Mouse (Mus musculus): Measurements from ENCODE around the gene Tmem50a. TPM values are rescaled to one million over a fixed set of nuclear protein-coding genes. Genes with fewer than 3 reads are reported as not detected.

Gene Tmem50a
- polyA plus RNA-seq, 1 experiment from 2014 or later, result 224 TPM

- no peak overlapping the region for H3K4me2 ChIP-seq
- no peak for ATAC-seq (ENCODE audit: low read depth)
- H3K36me3 ChIP-seq, result no peaks in the 10 kb centered on the region
- 67% methylated on average over 5 of the region's 5 CpGs for WGBS
- H3K27ac ChIP-seq (replicated peaks), result no peak overlapping the region
- peaks cover 11% of the 10 kb centered on the region for H3K4me1 ChIP-seq (replicated peaks)
- no peak overlapping the region for H3K9ac ChIP-seq
- H3K27me3 ChIP-seq, result peaks cover 21% of the 10 kb centered on the region
- H3K4me3 ChIP-seq, result no peak overlapping the region
- no peaks in the 10 kb centered on the region for H3K9me3 ChIP-seq
Measured at GRCm38 (mm10) chr4:134856056-134856455, 58.8 kb downstream of the Tmem50a start.

GRCm38 (mm10) chr4:134855371-134855770 lies 59.5 kb downstream of the Tmem50a start:
- Histone ChIP-seq H3K4me1 (replicated peaks) (peaks cover 18% of the 10 kb centered on the region), H3K9ac (no peak overlapping the region), H3K27me3 (peaks cover 21% of the 10 kb centered on the region), H3K4me3 (no peak overlapping the region), H3K36me3 (no peaks in the 10 kb centered on the region), H3K27ac (replicated peaks) (no peak overlapping the region), H3K9me3 (no peaks in the 10 kb centered on the region), H3K4me2 (no peak overlapping the region)
- no peak for ATAC-seq (ENCODE audit: low read depth)
- 67% methylated on average over 3 of the region's 3 CpGs for WGBS

- H3K27me3 ChIP-seq, result peaks cover 21% of the 10 kb centered on the region
- H3K4me1 ChIP-seq (replicated peaks), result peaks cover 23% of the 10 kb centered on the region
- H3K9me3 ChIP-seq, result no peaks in the 10 kb centered on the region
- peak overlapping the region; percentile 92 for H3K9ac ChIP-seq
- peak overlapping the region; percentile 100 for H3K27ac ChIP-seq (replicated peaks)
- peak; percentile 98 for ATAC-seq (ENCODE audit: low read depth)
- H3K4me3 ChIP-seq, result peak overlapping the region; percentile 96
- peak overlapping the region; percentile 60 for H3K4me2 ChIP-seq
- WGBS, result 2% methylated on average over 88 of the region's 91 CpGs
- no peaks in the 10 kb centered on the region for H3K36me3 ChIP-seq
Measured at GRCm38 (mm10) chr4:134853637-134854485, 61.0 kb downstream of the Tmem50a start.

GRCm38 (mm10) chr4:134853259-134853636 lies 61.6 kb downstream of the Tmem50a start, which contains the start of gene Maco1:
Gene Maco1, minus strand, starts transcription at chr4:134853345.
- no peaks in the 10 kb centered on the region for H3K36me3 ChIP-seq
- H3K9me3 ChIP-seq, result no peaks in the 10 kb centered on the region
- peak within 1 kb of the TSS; percentile 100 for H3K27ac ChIP-seq (replicated peaks)
- H3K4me1 ChIP-seq (replicated peaks), result peaks cover 29% of the 10 kb centered on the region
- peak; percentile 98 for ATAC-seq (ENCODE audit: low read depth)
- H3K4me3 ChIP-seq, result peak within 1 kb of the TSS; percentile 96
- peak within 1 kb of the TSS; percentile 100 for H3K9ac ChIP-seq
- peaks cover 21% of the 10 kb centered on the region for H3K27me3 ChIP-seq
- peak within 1 kb of the TSS; percentile 88 for H3K4me2 ChIP-seq
- under 1% methylated on average over 34 of the region's 38 CpGs for WGBS

- ATAC-seq (ENCODE audit: low read depth), result peak; percentile 25
- H3K36me3 ChIP-seq, result no peaks in the 10 kb centered on the region
- H3K4me2 ChIP-seq, result peak overlapping the region; percentile 88
- WGBS, result under 1% methylated on average over 80 of the region's 106 CpGs
- peak overlapping the region; percentile 100 for H3K27ac ChIP-seq (replicated peaks)
- H3K4me1 ChIP-seq (replicated peaks), result peaks cover 35% of the 10 kb centered on the region
- H3K4me3 ChIP-seq, result peak overlapping the region; percentile 96
- peak overlapping the region; percentile 100 for H3K9ac ChIP-seq
- H3K27me3 ChIP-seq, result peaks cover 21% of the 10 kb centered on the region
- no peaks in the 10 kb centered on the region for H3K9me3 ChIP-seq
Measured at GRCm38 (mm10) chr4:134852438-134853255, 62.2 kb downstream of the Tmem50a start.

GRCm38 (mm10) chr4:134851876-134852275 lies 62.9 kb downstream of the Tmem50a start:
- Histone ChIP-seq H3K9me3 (no peaks in the 10 kb centered on the region), H3K9ac (peak overlapping the region; percentile 100), H3K4me3 (peak overlapping the region; percentile 96), H3K36me3 (no peaks in the 10 kb centered on the region), H3K4me2 (peak overlapping the region; percentile 88), H3K4me1 (replicated peaks) (peaks cover 41% of the 10 kb centered on the region), H3K27me3 (peaks cover 21% of the 10 kb centered on the region), H3K27ac (replicated peaks) (peak overlapping the region; percentile 100; the same call in 1 of the 2 replicates)
- WGBS, result 8% methylated on average over 14 of the region's 14 CpGs
- no peak for ATAC-seq (ENCODE audit: low read depth)

GRCm38 (mm10) chr4:134851236-134851635 lies 63.6 kb downstream of the Tmem50a start:
- Histone ChIP-seq H3K27me3 (peaks cover 15% of the 10 kb centered on the region), H3K4me3 (peak overlapping the region; percentile 96), H3K9ac (peak overlapping the region; percentile 100), H3K4me1 (replicated peaks) (peaks cover 44% of the 10 kb centered on the region), H3K27ac (replicated peaks) (no peak overlapping the region), H3K4me2 (peak overlapping the region; percentile 88), H3K36me3 (no peaks in the 10 kb centered on the region), H3K9me3 (no peaks in the 10 kb centered on the region)
- ATAC-seq (ENCODE audit: low read depth), result no peak
- WGBS, result 22% methylated on average over 2 of the region's 2 CpGs

- 61% methylated on average over 4 of the region's 4 CpGs for WGBS
- H3K4me3 ChIP-seq, result peak overlapping the region; percentile 96
Measured at GRCm38 (mm10) chr4:134850551-134850950, 64.3 kb downstream of the Tmem50a start.

More at GRCm38 (mm10) chr4:134850551-134850950, 64.3 kb downstream of the Tmem50a start:
- H3K36me3 ChIP-seq, result no peaks in the 10 kb centered on the region
- peaks cover 44% of the 10 kb centered on the region for H3K4me1 ChIP-seq (replicated peaks)
- no peaks in the 10 kb centered on the region for H3K9me3 ChIP-seq
- H3K27me3 ChIP-seq, result peaks cover 8% of the 10 kb centered on the region
- H3K4me2 ChIP-seq, result peak overlapping the region; percentile 88
- H3K9ac ChIP-seq, result peak overlapping the region; percentile 100; the same call in 1 of the 2 replicates
- no peak overlapping the region for H3K27ac ChIP-seq (replicated peaks)
- ATAC-seq (ENCODE audit: low read depth), result no peak

Other genes starting within 250 kb of the Tmem50a start
- 5.3 and 5.7 TPM in 2 replicates for gene Man1c1, start 210.7 kb downstream of the Tmem50a start, polyA plus RNA-seq (2015; fragmentation: Nextera tagmentation; extraction: Ambion mirVana)
- 3.6 and 4.9 TPM in 2 replicates for gene Ldlrap1, start 147.0 kb downstream of the Tmem50a start, polyA plus RNA-seq (2015; fragmentation: Nextera tagmentation; extraction: Ambion mirVana)
- 101 and 113 TPM in 2 replicates for gene Maco1, start 61.7 kb downstream of the Tmem50a start, polyA plus RNA-seq (2015; fragmentation: Nextera tagmentation; extraction: Ambion mirVana)
- 1.5 and 2.0 TPM in 2 replicates for gene Rhd, start 50.5 kb downstream of the Tmem50a start, polyA plus RNA-seq (2015; fragmentation: Nextera tagmentation; extraction: Ambion mirVana)
- gene Rsrp1, start 8.6 kb upstream of the Tmem50a start, polyA plus RNA-seq (2015; fragmentation: Nextera tagmentation; extraction: Ambion mirVana), result 485 and 516 TPM in 2 replicates
- 76.8 and 82.1 TPM in 2 replicates for gene Syf2, start 15.9 kb upstream of the Tmem50a start, polyA plus RNA-seq (2015; fragmentation: Nextera tagmentation; extraction: Ambion mirVana)
- gene Runx3, start 205.6 kb upstream of the Tmem50a start, polyA plus RNA-seq (2015; fragmentation: Nextera tagmentation; extraction: Ambion mirVana), result 1.7 and 1.9 TPM in 2 replicates

Data from neural tube, embryonic 13.5 days (tissue).